Mouse (Mus musculus) lung, postnatal 0 days (tissue): ENCODE results near the gene Prrc2b.

Experiments
- CTCF ChIP-seq: IDR thresholded peaks from 2 replicates; pipeline ENCODE4 v1.5.1; 2016; ENCODE audit warnings: antibody characterized with exemption, mild to moderate bottlenecking
- EP300 ChIP-seq: IDR thresholded peaks from 2 replicates; pipeline ENCODE4 v1.6.1; 2016; ENCODE audit warnings: antibody characterized with exemption, mild to moderate bottlenecking, control low read depth

GRCm38 (mm10) chr2:32158616-32159239 lies 7.8 kb downstream of the Prrc2b start:
- TF ChIP-seq EP300 = no peak
- TF ChIP-seq CTCF = peak; percentile 55
